In genomic region chr4:45015615-45016014, GRCm38 (mm10) we compare ENCODE assay signal across 9 mouse cellular contexts. TPM values are rescaled to one million over a fixed set of nuclear protein-coding genes. Genes with fewer than 3 reads are reported as not detected.
DNase-seq lines count a peak whose midpoint lies in the region; ATAC-seq and TF ChIP-seq lines count a peak whose summit lies in the region.
"Had no signal": no experiment of that assay in that cellular context is flagged by ENCODE, and none has a peak within 500 bp of the region (broad histone marks: within the 10 kb centered on the region; RNA-seq: fewer than 3 reads in every experiment).

No protein-coding gene starts in this region.

- intact Hi-C loops in heart, adult 2 months (cut with DNase I), result loop anchor here (1.0 to 10.0 kb wide), 5 partner anchors 265 to 839 kb away; partner anchors contain the start of gene Shb
- intact Hi-C loops in heart, postnatal 25 days (cut with DNase I), result loop anchor here (1.0 to 10.0 kb wide), 4 partner anchors 67 to 519 kb away; partner anchors contain the start of genes Fbxo10 and Shb

- 0 out of 2 replicates have a peak, but pooled peaks have one; percentile 38 for TF ChIP-seq EP300 in heart, adult 2 months (IDR thresholded peaks at IDR 0.05; ENCODE audit: insufficient read depth, low read depth, low read length)

- no peak overlapping the region for H3K9ac ChIP-seq in heart, adult 2 months (ENCODE audit: low read depth, low read length)
- H3K9ac ChIP-seq in embryonic facial prominence, embryonic 11.5 days (replicated peaks; ENCODE audit: low read length), result 0 out of 2 replicates have a peak overlapping the region, but pooled peaks have one; percentile 5
- H3K9ac ChIP-seq in midbrain, embryonic 12.5 days (replicated peaks), result 0 out of 2 replicates have a peak overlapping the region, but pooled peaks have one; percentile 31
- H3K9ac ChIP-seq: limb, embryonic 15.5 days had no signal

- H3K27ac ChIP-seq in heart, adult 2 months, result no peak overlapping the region
- H3K27ac ChIP-seq in embryonic facial prominence, embryonic 11.5 days (replicated peaks; ENCODE audit: low read depth, low read length), result no peak overlapping the region
- H3K27ac ChIP-seq in midbrain, embryonic 12.5 days (replicated peaks), result no peak overlapping the region
- H3K27ac ChIP-seq: limb, embryonic 15.5 days had no signal

- DNase-seq in heart, adult 2 months, result peak; percentile 40
- no peak for DNase-seq in heart, postnatal 25 days (ENCODE audit: low spot score)
- DNase-seq in A20 (ENCODE audit: low read depth, low spot score), result peak; percentile 66
- DNase-seq in T-cell, adult 2 months (ENCODE audit: low spot score), result peak; percentile 42
- DNase-seq in embryonic facial prominence, embryonic 11.5 days (ENCODE audit: low spot score), result peak; percentile 74
- DNase-seq in large intestine, adult 2 months (ENCODE audit: low read depth, low spot score), result peak; percentile 46
- peak; percentile 63 for DNase-seq in thymus, postnatal 25 days

- H3K79me2 ChIP-seq in heart, adult 2 months (replicated peaks; ENCODE audit: control insufficient read depth, insufficient read depth, low read length), result 0 out of 2 replicates have a peak, but pooled peaks cover 2% of the 10 kb centered on the region

- H3K4me3 ChIP-seq in heart, adult 2 months, result no peak overlapping the region
- H3K4me3 ChIP-seq in embryonic facial prominence, embryonic 11.5 days (ENCODE audit: low read depth, low read length), result no peak overlapping the region
- H3K4me3 ChIP-seq in midbrain, embryonic 12.5 days, result no peak overlapping the region
- H3K4me3 ChIP-seq: limb, embryonic 15.5 days had no signal

- H3K36me3 ChIP-seq in heart, adult 2 months (ENCODE audit: control insufficient read depth, insufficient read depth, low read length), result no peaks in the 10 kb centered on the region
- H3K36me3 ChIP-seq in embryonic facial prominence, embryonic 11.5 days (replicated peaks; ENCODE audit: control insufficient read depth, insufficient read depth, low read depth, low read length), result no peaks in the 10 kb centered on the region
- no peaks in the 10 kb centered on the region for H3K36me3 ChIP-seq in midbrain, embryonic 12.5 days
- H3K36me3 ChIP-seq: limb, embryonic 15.5 days had no signal

- no peaks in the 10 kb centered on the region for H3K9me3 ChIP-seq in embryonic facial prominence, embryonic 11.5 days (replicated peaks; ENCODE audit: control insufficient read depth, low read length)
- H3K9me3 ChIP-seq in midbrain, embryonic 12.5 days, result no peaks in the 10 kb centered on the region
- H3K9me3 ChIP-seq: limb, embryonic 15.5 days had no signal

- H3K27me3 ChIP-seq in heart, adult 2 months (ENCODE audit: control insufficient read depth, insufficient read depth, low read length), result no peaks in the 10 kb centered on the region
- H3K27me3 ChIP-seq in embryonic facial prominence, embryonic 11.5 days (ENCODE audit: control insufficient read depth, insufficient read depth, low read length), result no peaks in the 10 kb centered on the region
- no peaks in the 10 kb centered on the region for H3K27me3 ChIP-seq in midbrain, embryonic 12.5 days
- H3K27me3 ChIP-seq: limb, embryonic 15.5 days had no signal

- TF ChIP-seq POLR2A in heart, adult 2 months (IDR thresholded peaks at IDR 0.05; ENCODE audit: insufficient read depth, low read depth, low read length), result no peak

- no peak overlapping the region for H3K4me2 ChIP-seq in embryonic facial prominence, embryonic 11.5 days (ENCODE audit: low read depth, low read length)
- H3K4me2 ChIP-seq in midbrain, embryonic 12.5 days (replicated peaks), result no peak overlapping the region
- H3K4me2 ChIP-seq: limb, embryonic 15.5 days had no signal

- peaks cover 6% of the 10 kb centered on the region for H3K4me1 ChIP-seq in heart, adult 2 months (ENCODE audit: control insufficient read depth, insufficient read depth, low read length)
- peaks cover 2% of the 10 kb centered on the region for H3K4me1 ChIP-seq in embryonic facial prominence, embryonic 11.5 days (ENCODE audit: control insufficient read depth, insufficient read depth, low read length)
- peaks cover 31% of the 10 kb centered on the region for H3K4me1 ChIP-seq in midbrain, embryonic 12.5 days

- WGBS in heart, adult 2 months, result 1% methylated on average over 3 of the region's 3 CpGs
- 17% methylated on average over 3 of the region's 3 CpGs for WGBS in embryonic facial prominence, embryonic 11.5 days
- 10% methylated on average over 3 of the region's 3 CpGs for WGBS in large intestine, adult 2 months
- 18% methylated on average over 3 of the region's 3 CpGs for WGBS in midbrain, embryonic 12.5 days

- no peak for ATAC-seq in embryonic facial prominence, embryonic 11.5 days (replicated peaks; ENCODE audit: insufficient number of reproducible peaks, low FRiP score, low TSS enrichment, low read depth)
- ATAC-seq in midbrain, embryonic 12.5 days (ENCODE audit: low FRiP score, low read depth), result no peak

- TF ChIP-seq CTCF in heart, adult 2 months (IDR thresholded peaks at IDR 0.05), result peak; percentile 91

RNA-seq across cellular contexts. Expression of gene Polr1e, which starts 2.8 kb away (rescaled TPM):
- 10 to 100 TPM; 19.4 to 20.0 TPM for total RNA-seq in heart, adult 2 months (2021)
- 12.6 and 18.2 TPM in 2 replicates for polyA plus RNA-seq in heart, adult 2 months (2012; rRNA removed)
- 10 to 100 TPM; 19.4 to 26.6 TPM for total RNA-seq in heart, postnatal 25 days (2021)
- 59.8 and 61.1 TPM in 2 replicates for polyA plus RNA-seq in embryonic facial prominence, embryonic 11.5 days (2014; fragmentation: Nextera tagmentation; extraction: Ambion mirVana)
- polyA plus RNA-seq in large intestine, adult 2 months (2012; rRNA removed), result 5.2 and 5.4 TPM in 2 replicates
- polyA plus RNA-seq in midbrain, embryonic 12.5 days (2016; fragmentation: Nextera tagmentation; extraction: Ambion mirVana), result 40.7 and 46.3 TPM in 2 replicates

RNA-seq across cellular contexts. Expression of gene Zbtb5, which starts 3.4 kb away (rescaled TPM):
- total RNA-seq in heart, adult 2 months (2021), result 1 to 10 TPM; 3.8 to 5.4 TPM
- polyA plus RNA-seq in heart, adult 2 months (2012; rRNA removed), result 5.8 and 6.6 TPM in 2 replicates
- 1 to 10 TPM; 6.3 to 6.7 TPM for total RNA-seq in heart, postnatal 25 days (2021)
- polyA plus RNA-seq in embryonic facial prominence, embryonic 11.5 days (2014; fragmentation: Nextera tagmentation; extraction: Ambion mirVana), result 41.5 and 42.5 TPM in 2 replicates
- 4.1 and 7.4 TPM in 2 replicates for polyA plus RNA-seq in large intestine, adult 2 months (2012; rRNA removed)
- 49.7 TPM in 2 replicates for polyA plus RNA-seq in midbrain, embryonic 12.5 days (2016; fragmentation: Nextera tagmentation; extraction: Ambion mirVana)

RNA-seq across cellular contexts. Expression of gene Grhpr, which starts 34.4 kb away (rescaled TPM):
- total RNA-seq in heart, adult 2 months (2021), result 10 to 100 TPM; 32.2 to 38.4 TPM
- 60.7 and 66.6 TPM in 2 replicates for polyA plus RNA-seq in heart, adult 2 months (2012; rRNA removed)
- total RNA-seq in heart, postnatal 25 days (2021), result 10 to 100 TPM; 38.5 to 39.5 TPM
- 43.9 and 47.0 TPM in 2 replicates for polyA plus RNA-seq in embryonic facial prominence, embryonic 11.5 days (2014; fragmentation: Nextera tagmentation; extraction: Ambion mirVana)
- polyA plus RNA-seq in large intestine, adult 2 months (2012; rRNA removed), result 26.4 and 29.5 TPM in 2 replicates
- 31.6 and 31.8 TPM in 2 replicates for polyA plus RNA-seq in midbrain, embryonic 12.5 days (2016; fragmentation: Nextera tagmentation; extraction: Ambion mirVana)
